Mouse (Mus musculus) forebrain, embryonic 15.5 days (tissue): ENCODE measurements at regions not wholly inside any gene's neighbourhood (a gene's known extent, or its start where the extent isn't known, plus 50 kb on each side); places are given as distances from the start of the nearest gene placed in this dataset.

ENCODE experiments used
- ATAC-seq: fragments of 200-750 bp; cut with Nextera tagmentation; replicated peaks from 2 replicates; pipeline ENCODE4 v1.8.0; 2017; ENCODE audit warnings: mild to moderate bottlenecking, moderate TSS enrichment, moderate library complexity
- H3K27ac ChIP-seq: fragments of 300-500 bp; sonication (generic); replicated peaks from 2 replicates; pipeline ENCODE4 v1.5.1; 2015; ENCODE audit warnings: mild to moderate bottlenecking, inconsistent platforms
- H3K27me3 ChIP-seq: fragments of 300-500 bp; sonication (generic); 2 replicates; pipeline ENCODE4 v1.6.1; 2015; ENCODE audit warnings: inconsistent platforms
- H3K36me3 ChIP-seq: fragments of 300-500 bp; sonication (generic); 2 replicates; pipeline ENCODE4 v1.6.1; 2015; ENCODE audit warnings: mild to moderate bottlenecking, inconsistent platforms
- H3K4me1 ChIP-seq: fragments of 300-500 bp; sonication (generic); 2 replicates; pipeline ENCODE4 v1.6.1; 2015; ENCODE audit warnings: inconsistent platforms
- H3K4me2 ChIP-seq: fragments of 300-500 bp; sonication (generic); replicated peaks from 2 replicates; pipeline ENCODE4 v1.6.1; 2015; ENCODE audit warnings: mild to moderate bottlenecking, inconsistent platforms
- H3K4me3 ChIP-seq: fragments of 300-500 bp; sonication (generic); 2 replicates; pipeline ENCODE4 v1.5.1; 2015; ENCODE audit warnings: mild to moderate bottlenecking, inconsistent platforms
- H3K9ac ChIP-seq: fragments of 300-500 bp; sonication (generic); replicated peaks from 2 replicates; pipeline ENCODE4 v1.6.1; 2015; ENCODE audit warnings: mild to moderate bottlenecking, inconsistent platforms
- H3K9me3 ChIP-seq: fragments of 300-500 bp; sonication (generic); 2 replicates; pipeline ENCODE4 v1.6.1; 2016; ENCODE audit warnings: inconsistent platforms
- WGBS: fragments of 180-500 bp; shearing (Covaris S2); methylation state at CpG from one replicate; pipeline ENCODE4 v1.1.7; 2015; ENCODE audit warnings: mixed read lengths; 5-methylcytosine and 5-hydroxymethylcytosine counted together

GRCm38 (mm10) chr3:124225982-124226381 lies 94.7 kb upstream of the Tram1l1 start:
- Histone ChIP-seq H3K27ac (no peak overlapping the region), H3K9ac (no peak overlapping the region), H3K36me3 (no peaks in the 10 kb centered on the region), H3K4me3 (no peak overlapping the region), H3K9me3 (no peaks in the 10 kb centered on the region), H3K4me2 (no peak overlapping the region), H3K27me3 (no peaks in the 10 kb centered on the region), H3K4me1 (no peaks in the 10 kb centered on the region)
- ATAC-seq = no peak
- 76% methylated on average over 4 of the region's 4 CpGs for WGBS

GRCm38 (mm10) chr3:124227701-124228100 lies 93.0 kb upstream of the Tram1l1 start:
- Histone ChIP-seq H3K9ac (no peak overlapping the region), H3K4me2 (no peak overlapping the region), H3K4me3 (no peak overlapping the region), H3K27me3 (no peaks in the 10 kb centered on the region), H3K27ac (no peak overlapping the region), H3K36me3 (no peaks in the 10 kb centered on the region), H3K4me1 (no peaks in the 10 kb centered on the region), H3K9me3 (no peaks in the 10 kb centered on the region)
- ATAC-seq = no peak

- no peak overlapping the region for H3K4me2 ChIP-seq
- H3K4me1 ChIP-seq = no peaks in the 10 kb centered on the region
- no peak overlapping the region for H3K4me3 ChIP-seq
- WGBS = 75% methylated on average over 5 of the region's 5 CpGs
- no peak overlapping the region for H3K9ac ChIP-seq
- H3K9me3 ChIP-seq = no peaks in the 10 kb centered on the region
- ATAC-seq = no peak
- H3K27me3 ChIP-seq = no peaks in the 10 kb centered on the region
- no peak overlapping the region for H3K27ac ChIP-seq
- H3K36me3 ChIP-seq = no peaks in the 10 kb centered on the region
Observed at GRCm38 (mm10) chr3:124240936-124241733, 79.5 kb upstream of the Tram1l1 start.

- Histone ChIP-seq H3K4me3 (no peak overlapping the region), H3K9me3 (no peaks in the 10 kb centered on the region), H3K4me2 (no peak overlapping the region), H3K4me1 (no peaks in the 10 kb centered on the region), H3K27ac (no peak overlapping the region), H3K36me3 (no peaks in the 10 kb centered on the region), H3K27me3 (no peaks in the 10 kb centered on the region), H3K9ac (no peak overlapping the region)
- no peak for ATAC-seq
- WGBS = 94% methylated on average over 1 of the region's 1 CpGs
Observed at GRCm38 (mm10) chr3:124241734-124242006, 79.0 kb upstream of the Tram1l1 start.

GRCm38 (mm10) chr3:124262150-124262549 lies 58.5 kb upstream of the Tram1l1 start:
- H3K4me2 ChIP-seq = no peak overlapping the region
- 5% methylated on average over 3 of the region's 3 CpGs for whole genome bisulfite sequencing
- H3K27me3 ChIP-seq = no peaks in the 10 kb centered on the region
- H3K27ac ChIP-seq = no peak overlapping the region
- no peak overlapping the region for H3K9ac ChIP-seq
- peaks cover 8% of the 10 kb centered on the region; the same call in 1 of the 2 replicates for H3K4me1 ChIP-seq
- no peaks in the 10 kb centered on the region for H3K36me3 ChIP-seq
- no peak overlapping the region for H3K4me3 ChIP-seq
- no peaks in the 10 kb centered on the region for H3K9me3 ChIP-seq
- peak; percentile 57 for ATAC-seq

- peaks cover 17% of the 10 kb centered on the region for H3K4me1 ChIP-seq
- H3K27ac ChIP-seq = no peak overlapping the region
- no peak overlapping the region for H3K4me3 ChIP-seq
- no peaks in the 10 kb centered on the region for H3K36me3 ChIP-seq
- ATAC-seq = no peak
- no peaks in the 10 kb centered on the region for H3K27me3 ChIP-seq
- H3K9me3 ChIP-seq = no peaks in the 10 kb centered on the region
- H3K4me2 ChIP-seq = no peak overlapping the region
- no peak overlapping the region for H3K9ac ChIP-seq
- WGBS = 20% methylated on average over 5 of the region's 5 CpGs
Observed at GRCm38 (mm10) chr3:124266821-124267220, 53.8 kb upstream of the Tram1l1 start.

- WGBS = 35% methylated on average over 5 of the region's 5 CpGs
Observed at GRCm38 (mm10) chr3:124270506-124270905, 50.1 kb upstream of the Tram1l1 start.

More at GRCm38 (mm10) chr3:124270506-124270905, 50.1 kb upstream of the Tram1l1 start:
- no peak overlapping the region for H3K27ac ChIP-seq
- no peak overlapping the region for H3K4me3 ChIP-seq
- H3K27me3 ChIP-seq = no peaks in the 10 kb centered on the region
- H3K36me3 ChIP-seq = no peaks in the 10 kb centered on the region
- peaks cover 10% of the 10 kb centered on the region for H3K4me1 ChIP-seq
- H3K9me3 ChIP-seq = no peaks in the 10 kb centered on the region
- no peak overlapping the region for H3K4me2 ChIP-seq
- ATAC-seq = no peak
- H3K9ac ChIP-seq = no peak overlapping the region
